Mouse (Mus musculus) urinary bladder, postnatal 4 days (tissue): ENCODE data around the gene Itm2a.

Experiments
- DNase-seq, 2 experiments: peaks; one replicate each; pipeline ENCODE4 v3.0.0; 2021 to 2022; ENCODE audit warnings: low spot score in 2 of 2

The Itm2a gene

GRCm38 (mm10) chrX:107402915-107403912, at the start of gene Itm2a:
TSS of gene Itm2a (minus strand) at chrX:107403376.
- DNase-seq, result peak; percentile 27 to 59

GRCm38 (mm10) chrX:107435887-107436286, 32.7 kb upstream of the Itm2a start:
- no peak for DNase-seq

GRCm38 (mm10) chrX:107421304-107421703, 18.1 kb upstream of the Itm2a start:
- DNase-seq, result no peak

- no peak for DNase-seq
Measured at GRCm38 (mm10) chrX:107417345-107417744, 14.2 kb upstream of the Itm2a start.

- DNase-seq, result no peak
Measured at GRCm38 (mm10) chrX:107415999-107416398, 12.8 kb upstream of the Itm2a start.

- DNase-seq, result no peak
Measured at GRCm38 (mm10) chrX:107402481-107402880, 695 bp downstream of the Itm2a start.

GRCm38 (mm10) chrX:107399087-107399486, 4.1 kb downstream of the Itm2a start:
- no peak for DNase-seq

GRCm38 (mm10) chrX:107393256-107393655, 9.9 kb downstream of the Itm2a start:
- no peak for DNase-seq

GRCm38 (mm10) chrX:107375329-107375728, 27.8 kb downstream of the Itm2a start:
- no peak for DNase-seq
